Mouse (Mus musculus) lung, adult 18-20 months (tissue): ENCODE data around the gene 5730522E02Rik.

Experiments used
- DNase-seq, 2 experiments: peaks; one replicate each; pipeline ENCODE4 v3.0.0; 2022; ENCODE audit warnings: mixed read lengths in 2 of 2

5730522E02Rik gene

DNA sequence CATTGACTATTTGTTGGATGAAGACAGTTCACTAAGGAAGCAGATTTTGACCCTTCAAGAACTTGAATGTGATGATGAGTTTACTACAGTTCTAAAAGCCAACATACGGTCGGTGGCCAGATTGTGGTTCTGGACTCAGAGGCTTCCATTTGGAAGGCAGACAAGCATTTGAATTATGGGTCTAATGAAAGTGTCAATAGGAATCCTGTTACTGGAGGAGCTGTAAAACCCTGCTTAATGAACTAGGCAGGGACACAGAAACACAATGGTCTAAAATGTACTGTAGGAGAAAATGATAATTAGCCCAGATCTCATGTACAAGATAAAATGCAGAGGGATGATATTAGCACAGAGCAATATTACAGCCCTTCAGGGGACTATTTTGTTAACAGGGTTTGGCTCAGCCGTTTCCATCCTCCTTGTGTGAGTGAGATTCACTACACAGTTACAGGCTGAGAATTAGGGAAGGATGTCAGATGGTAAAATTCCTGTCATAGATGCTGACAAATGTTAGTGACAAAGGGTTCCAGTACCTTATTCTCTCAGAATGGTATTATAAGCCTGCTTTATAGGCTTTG is 439.5 kb downstream of the 5730522E02Rik start:
- DNase-seq, result no peak

DNA sequence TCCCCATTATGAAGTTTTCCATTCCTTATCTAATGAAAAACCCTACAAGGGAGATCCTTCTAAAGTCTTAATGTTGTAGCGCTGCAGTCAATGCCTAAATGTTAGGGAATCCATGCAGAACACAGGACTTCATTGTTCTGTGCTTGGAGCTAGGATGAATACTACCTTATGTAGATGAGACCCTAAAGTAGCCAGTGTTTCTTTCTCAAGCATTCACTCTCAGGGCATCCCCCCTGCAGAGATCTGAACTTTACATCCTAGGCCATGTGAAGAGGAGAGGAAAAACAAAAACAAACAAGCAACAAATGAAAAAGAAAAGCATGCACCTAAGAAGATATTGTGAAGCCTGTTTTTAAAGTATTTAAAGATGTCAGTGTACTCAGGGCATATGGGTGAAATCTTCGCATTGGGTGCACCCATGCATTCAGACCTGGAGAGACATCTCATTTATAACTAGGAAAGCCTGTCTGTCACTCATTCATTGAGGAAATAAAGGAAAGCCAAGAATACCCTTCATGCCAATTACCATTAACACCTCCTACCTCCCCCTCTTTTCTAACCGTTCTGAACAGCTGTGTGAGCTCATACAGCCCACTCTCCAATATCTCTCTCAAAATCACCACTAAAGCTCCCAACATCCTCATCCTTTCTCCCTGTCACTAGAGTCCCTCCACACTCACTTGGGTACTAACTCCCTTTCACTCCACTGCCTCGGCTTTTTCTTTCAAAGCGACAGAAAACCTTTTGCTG is 442.8 kb downstream of the 5730522E02Rik start:
- DNase-seq, result no peak

DNA sequence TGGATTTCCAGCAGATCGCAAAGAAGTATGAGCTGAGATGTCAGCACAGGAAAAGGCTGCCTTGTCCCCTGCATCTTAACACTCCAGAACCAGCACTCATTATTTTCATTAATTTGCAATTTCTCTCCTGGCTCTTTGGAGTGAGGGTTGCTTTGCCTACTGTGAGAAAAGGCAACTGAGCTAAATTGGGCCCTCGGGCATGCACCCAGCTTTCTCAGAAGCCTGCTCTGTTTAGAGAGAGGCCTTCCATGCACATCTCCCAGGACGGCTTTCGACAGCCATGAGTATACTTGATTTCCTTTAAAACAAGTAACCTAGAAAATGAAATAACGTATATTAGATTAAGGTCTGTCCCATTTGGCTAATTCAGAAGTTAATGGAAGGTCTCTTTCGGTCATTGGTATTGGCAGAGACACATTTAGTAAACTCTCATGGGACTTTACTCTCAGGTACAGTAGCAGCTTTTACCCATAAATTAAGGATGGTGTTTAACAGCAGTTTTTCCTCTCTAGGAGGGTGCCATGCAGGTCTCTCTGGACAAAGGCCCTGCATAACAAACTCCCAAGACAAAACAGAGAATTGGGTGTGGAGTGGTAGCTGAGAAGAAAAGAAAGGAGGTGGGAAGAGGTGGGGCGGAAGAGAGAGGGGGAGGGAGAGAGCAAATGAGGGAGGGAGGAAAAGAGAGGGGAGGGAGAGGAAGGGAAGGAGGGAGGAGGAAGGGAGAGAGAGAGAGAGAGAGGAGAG is 457.2 kb downstream of the 5730522E02Rik start:
- DNase-seq, result no peak

DNA sequence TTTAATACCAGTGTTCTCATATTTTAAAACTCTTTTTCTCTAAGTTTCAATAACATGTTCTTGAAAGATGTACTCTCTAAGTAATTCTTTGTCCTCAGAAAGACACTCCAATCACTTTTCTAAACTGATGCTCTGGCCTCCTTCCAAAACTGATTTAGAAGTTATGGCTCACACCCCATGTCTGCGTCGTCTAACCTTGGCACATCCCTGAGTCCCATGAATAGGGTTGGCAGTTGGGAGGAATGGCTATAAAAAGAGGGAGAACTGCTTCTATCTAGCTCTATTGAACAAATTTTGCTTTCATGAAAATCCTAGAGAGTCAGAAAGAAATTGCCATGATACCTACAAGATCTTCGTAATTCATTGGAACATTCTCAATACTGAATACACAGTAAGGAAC is 458.1 kb downstream of the 5730522E02Rik start:
- no peak for DNase-seq

DNA sequence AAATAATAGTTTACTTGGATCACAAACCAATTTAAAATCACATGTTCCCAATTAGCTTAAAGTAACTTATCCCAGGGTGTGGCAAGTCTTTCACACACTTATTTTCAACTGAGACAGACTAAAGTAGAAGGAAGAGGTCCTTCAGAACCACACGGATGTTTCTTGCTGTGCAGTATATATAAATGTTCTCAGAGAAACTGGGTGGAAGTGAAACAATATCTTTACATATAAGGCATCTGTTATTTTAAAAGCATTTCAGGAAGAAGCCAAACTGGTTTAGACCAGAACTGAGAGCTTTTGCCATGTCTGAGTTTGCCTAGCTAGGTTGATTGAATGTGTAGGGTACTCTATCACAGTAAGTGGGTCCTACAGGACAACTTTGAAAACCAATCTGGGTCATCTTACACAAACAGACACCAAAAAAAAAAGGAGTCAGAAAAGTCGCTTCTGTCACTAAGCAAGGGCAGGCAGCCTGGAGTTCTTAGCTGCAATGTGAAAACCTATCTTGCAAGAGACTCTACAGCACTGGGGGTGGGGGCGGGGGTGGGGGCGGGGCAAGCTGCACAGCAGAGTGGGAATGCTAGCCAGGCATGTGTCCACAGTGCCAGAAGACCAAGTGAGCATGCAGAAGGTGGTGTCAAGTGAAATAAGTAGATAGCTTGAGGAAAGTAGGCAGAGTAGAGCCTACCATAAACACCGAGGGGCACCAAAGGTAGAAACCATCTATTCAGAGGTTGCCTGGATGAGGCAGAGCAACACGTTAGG is 463.3 kb downstream of the 5730522E02Rik start:
- DNase-seq, result no peak

DNA sequence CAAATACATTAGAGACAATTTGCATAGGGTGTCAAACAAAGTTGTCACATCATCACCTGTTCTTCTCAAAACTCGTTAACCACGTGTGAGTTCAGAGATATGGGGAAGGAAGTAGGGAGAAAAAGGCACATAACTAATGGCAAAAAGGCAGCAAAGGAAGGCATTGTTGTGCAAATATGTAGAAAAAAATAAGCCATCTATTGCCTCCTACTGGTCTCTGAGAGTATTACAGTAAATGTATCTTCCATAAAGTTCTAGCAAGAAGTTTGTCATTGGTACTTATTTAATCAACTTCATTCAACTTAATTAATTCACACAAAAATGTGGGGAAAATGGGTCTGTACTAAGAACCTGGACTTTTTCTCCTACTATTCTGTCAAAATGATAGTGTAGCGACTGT is 466.9 kb downstream of the 5730522E02Rik start:
- no peak for DNase-seq

DNA sequence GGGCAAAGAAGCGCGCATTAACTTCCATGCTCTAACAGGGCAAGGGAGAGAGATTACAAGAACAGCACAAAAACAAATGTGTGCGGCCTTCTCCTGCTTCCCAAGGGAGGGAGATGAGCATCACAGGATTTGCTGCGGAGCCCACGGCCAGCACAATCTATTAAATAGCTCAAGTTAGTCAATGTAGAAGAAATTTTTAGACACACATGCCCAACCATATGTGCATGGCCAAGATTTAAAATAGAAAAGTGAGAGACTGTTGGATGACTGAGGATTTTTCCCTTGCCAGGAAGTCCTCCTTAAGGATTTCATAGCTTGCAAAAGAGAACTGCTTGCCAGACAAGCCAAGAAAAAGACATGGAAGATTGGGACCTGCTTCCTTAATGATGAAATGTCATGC is 473.3 kb downstream of the 5730522E02Rik start:
- DNase-seq, result no peak

DNA sequence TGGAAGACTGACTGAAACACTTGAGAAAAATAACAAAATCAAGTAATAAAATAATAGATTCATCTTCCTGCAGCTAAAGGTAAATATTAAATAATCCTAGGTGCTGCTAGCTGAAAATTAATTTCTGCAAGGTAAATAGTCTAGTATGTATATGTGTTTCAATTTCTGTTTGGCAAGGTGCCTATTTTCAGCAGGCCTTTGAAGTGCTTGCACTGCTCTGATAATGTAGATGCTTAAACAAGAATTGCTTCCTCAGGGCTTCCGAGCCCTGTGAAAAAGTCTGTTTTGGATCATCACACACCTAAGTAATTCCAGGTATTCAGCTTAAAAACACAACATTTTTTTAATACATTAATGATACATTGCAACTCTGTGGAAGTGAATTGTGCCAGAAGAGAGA is 481.1 kb downstream of the 5730522E02Rik start:
- DNase-seq, result no peak

DNA sequence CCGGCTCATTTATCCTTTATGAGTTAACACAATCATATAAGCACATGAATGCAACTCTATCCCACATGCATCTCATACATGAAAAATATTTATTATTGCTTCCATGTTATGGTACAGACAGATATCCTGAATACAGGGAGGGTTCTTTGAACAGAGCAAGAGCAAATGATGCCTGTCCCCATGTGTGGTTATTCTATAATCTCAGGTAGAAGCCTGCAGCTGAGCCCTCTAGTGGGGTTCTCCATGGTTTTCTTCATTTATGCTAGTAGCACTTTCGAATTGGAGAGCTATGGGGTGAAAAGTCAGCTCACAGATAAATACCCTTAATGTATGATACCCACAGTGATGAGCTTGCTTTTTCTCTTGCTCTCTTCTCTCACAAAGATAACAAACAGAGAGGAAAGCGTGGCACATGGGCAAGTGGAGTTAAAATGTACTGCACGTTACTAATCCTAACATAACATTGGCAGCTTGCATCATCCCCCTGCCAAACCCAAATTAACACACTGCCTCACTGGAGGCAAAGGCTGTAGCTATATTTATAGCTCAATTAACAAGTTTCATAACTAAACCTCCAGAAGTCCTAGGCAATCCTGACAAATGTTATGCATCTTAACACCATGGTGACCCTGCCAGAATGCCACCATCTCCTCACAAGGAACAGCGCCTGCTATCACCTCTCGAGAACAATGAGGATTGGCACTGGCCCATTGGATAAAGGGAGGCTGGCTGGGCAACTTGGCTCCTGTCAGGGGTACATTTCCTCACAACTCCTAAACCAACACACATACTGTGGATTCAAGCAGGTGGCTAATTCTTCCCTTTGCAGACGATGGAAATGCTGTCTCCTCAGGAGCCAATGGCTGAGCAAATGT is 494.9 kb downstream of the 5730522E02Rik start:
- DNase-seq, result no peak

DNA sequence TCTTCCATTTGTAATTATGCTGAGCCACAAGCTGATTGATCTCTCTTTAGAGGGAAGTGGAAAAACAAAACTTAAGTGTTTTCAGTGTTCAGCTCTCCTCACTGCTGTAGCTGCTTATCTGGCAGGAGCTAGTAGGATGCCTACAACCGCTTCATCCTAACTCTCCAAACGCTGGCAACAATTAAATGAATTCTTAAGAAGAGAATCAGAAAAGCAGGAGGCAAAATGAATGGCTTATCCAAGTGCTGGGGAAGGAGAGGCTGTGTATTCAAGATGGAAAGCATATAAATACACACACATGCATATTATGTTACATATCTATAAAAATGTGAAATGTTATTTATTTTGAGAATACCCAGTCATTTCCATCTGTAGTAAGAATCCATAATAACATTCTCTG is 500.0 kb downstream of the 5730522E02Rik start:
- no peak for DNase-seq

DNA sequence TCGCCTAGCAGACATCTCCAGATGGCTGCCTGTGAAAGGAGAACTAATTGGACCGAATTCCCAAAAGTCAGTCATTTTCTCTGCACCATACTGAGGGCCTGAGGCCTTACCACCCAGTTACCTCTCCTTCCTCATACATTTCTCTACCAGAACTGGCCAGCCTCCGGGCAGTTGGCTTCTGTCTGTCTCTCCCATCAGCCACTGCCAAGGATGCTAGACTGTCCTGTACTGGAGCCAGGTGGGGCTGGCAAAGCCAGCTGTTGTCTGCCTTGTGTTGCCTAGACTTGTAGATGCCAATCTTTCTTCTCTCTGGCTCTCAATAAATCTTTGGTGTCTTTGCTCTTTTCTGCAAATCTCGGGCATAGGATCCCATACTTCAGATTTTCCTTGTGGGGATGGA is 500.7 kb downstream of the 5730522E02Rik start:
- DNase-seq, result no peak

DNA sequence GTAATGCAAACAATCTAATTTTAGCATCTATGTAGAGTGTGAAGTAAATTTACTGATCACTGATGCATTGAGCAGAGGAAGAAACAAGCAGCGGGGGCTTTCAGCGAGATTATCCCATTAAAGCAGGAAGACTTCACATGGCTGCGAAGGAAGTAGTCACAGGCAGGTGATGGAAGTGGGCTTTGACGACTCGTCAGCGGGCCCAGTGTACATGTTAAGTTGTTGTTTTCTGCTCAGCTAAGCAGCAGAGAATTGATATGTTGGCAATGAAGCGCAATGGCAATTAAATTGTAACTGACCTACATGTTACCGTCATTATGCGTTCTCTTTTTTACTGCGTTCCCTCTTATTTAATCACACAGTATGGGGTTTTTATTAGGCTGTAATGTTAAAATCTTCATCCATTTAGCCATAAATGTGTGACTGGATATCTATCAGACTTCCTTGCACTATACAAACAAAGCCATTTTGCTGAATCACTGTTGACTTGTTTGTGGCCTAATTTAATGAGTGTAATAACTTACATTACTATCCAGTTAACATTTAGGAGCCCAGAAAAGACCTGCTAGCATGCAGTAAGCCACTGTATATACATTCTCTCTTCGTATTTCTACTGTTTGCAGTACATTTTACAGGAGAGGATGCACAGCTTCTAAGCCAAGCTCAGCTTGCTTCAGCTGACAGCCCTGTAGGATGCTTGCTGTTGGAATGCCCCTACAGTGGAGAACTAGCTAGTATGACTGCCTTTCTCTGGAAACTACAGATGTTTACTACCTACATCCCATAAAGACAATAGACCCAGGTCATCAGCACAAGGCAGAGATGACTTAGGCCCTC is 506.0 kb downstream of the 5730522E02Rik start:
- DNase-seq, result no peak

DNA sequence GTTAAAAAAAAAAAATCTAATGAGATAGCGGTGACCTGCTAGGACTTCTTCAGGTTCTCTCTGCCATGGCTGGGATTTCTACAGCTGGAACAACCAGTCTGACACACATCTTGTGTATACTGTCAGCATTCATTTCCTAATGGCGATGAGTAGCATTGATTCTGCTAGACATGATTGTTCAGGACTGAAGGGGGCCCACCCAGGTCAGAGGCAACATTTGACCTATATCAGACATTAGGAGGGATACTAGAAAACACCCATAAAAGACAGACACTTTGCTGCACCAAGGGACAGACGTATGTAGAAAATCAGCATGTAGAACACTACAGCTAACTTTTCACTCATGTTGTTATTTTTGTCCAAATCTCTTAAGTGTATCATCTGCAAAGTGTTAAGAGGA is 507.8 kb downstream of the 5730522E02Rik start:
- DNase-seq, result no peak

DNA sequence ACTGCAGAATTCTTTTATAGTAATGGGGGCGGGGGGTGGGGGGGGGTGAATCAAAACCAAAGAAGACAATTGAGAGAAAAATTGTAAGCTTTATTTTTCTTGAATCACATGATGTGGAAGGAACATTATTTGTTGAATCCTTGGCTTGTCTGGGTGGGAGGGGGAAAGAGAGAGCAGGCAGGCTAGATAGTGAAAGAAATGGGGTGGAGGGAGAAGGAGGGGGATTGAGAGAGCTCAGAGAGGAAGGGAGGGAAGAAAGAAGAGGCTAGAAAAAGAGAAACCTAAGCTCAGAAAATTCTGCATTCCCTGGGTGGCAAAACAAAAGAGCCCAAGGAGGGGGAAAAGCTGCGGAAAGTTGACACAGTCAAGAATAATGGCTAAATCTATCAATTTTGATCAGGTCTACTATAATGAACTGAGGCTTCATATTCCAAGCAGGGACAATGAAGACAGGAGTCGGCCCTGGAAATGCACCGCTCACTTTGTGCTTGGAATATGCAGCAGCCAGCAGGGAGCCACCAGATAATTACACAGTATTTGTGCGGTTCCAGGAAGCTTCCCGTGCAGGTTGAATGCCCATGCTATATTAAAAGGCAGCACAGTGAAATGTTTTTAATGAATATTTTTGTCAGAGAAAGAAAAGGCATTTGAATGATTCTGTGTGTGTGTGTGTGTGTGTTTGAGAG is 512.9 kb downstream of the 5730522E02Rik start:
- no peak for DNase-seq

DNA sequence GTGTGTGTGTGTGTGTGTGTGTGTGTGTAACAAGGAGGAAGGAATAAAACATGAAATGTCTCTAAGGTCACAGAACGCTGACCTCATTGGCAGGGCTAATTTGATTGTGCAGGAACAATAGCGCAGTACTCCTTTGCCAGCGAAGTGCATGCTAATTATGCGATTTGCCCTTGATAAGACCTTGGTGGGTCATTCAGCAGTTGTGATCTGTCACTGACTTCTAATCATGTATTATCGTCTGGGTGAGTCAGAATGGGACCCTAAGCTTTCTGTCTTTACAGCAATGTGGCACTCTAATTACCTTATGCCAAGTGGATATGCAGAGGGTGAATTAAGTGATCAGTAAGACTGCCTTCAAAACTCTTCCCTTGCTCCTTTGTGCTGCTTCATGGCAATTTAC is 514.4 kb downstream of the 5730522E02Rik start:
- no peak for DNase-seq

DNA sequence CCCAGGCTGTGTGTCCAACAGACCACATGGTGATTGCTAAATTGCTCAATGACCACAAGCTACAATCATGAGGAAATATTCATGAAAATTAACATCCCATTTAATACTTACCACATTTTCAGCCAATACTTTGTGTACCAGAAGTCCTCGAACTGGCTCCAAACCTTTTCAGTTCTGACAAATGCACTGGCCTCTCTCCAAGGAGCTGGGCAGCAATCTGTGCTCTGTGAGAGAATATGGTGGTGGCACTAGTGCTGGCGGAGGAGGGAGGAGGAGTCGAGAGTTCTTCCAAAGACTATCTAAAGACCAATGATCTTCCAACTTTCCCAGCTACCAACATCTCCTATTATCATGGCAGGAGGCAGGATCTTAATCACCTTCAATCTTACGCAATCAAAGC is 525.8 kb downstream of the 5730522E02Rik start:
- DNase-seq, result no peak

DNA sequence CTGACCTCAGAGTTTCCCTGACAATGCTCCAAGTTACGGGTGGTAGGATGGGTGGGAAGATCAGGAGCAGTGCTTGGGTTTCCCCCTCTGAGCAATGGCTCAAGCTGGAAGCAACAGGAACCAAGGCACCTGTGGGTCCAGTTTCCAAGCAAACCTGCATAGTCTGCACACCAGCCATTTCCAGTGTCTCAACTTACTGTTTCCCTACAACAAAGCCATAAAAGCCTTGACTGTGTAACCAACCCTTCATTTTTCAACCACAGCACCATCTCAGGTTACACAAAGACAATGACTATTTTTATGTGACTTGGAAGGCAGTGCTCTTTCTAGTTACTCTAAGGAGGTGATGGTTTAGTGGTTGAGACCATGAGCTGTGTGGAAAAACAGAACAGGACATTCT is 530.7 kb downstream of the 5730522E02Rik start:
- no peak for DNase-seq

DNA sequence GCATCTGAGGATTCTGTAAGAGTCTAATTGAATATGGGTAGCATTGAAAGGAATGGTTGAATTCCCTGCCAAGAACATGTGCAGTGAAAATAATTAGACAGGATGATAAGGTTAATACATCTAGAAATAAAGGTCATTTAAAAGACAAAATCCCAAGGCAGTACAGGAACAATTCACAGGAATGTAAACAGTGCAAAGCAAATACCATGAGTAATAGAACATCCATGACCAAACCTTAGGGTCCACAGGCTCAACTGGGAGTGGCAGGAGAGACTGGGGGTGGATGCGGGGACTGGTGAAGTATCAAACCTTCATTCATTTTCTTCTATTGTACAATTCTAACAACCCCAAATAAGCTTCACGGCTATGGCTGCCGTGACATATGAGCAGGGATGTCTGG is 536.4 kb downstream of the 5730522E02Rik start:
- DNase-seq, result no peak

DNA sequence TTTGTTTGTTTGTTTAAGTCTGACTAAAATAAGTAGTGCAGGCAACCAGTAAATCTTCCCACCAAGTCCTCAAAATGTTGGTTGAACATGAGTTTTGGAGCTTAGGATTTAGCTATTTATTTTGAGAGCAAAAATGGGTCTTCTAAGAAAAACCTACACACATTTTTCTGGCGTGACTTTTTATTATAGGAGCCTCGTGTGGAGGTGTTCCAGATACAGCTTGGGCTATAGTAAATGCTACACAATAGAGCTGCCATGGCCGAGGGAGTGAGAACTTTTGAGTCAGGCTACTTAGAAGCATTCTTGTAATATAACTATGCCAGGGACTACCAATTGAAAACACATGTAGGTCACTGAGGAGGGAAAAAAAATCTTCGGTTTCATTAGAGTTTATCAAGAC is 540.5 kb downstream of the 5730522E02Rik start:
- DNase-seq, result no peak

DNA sequence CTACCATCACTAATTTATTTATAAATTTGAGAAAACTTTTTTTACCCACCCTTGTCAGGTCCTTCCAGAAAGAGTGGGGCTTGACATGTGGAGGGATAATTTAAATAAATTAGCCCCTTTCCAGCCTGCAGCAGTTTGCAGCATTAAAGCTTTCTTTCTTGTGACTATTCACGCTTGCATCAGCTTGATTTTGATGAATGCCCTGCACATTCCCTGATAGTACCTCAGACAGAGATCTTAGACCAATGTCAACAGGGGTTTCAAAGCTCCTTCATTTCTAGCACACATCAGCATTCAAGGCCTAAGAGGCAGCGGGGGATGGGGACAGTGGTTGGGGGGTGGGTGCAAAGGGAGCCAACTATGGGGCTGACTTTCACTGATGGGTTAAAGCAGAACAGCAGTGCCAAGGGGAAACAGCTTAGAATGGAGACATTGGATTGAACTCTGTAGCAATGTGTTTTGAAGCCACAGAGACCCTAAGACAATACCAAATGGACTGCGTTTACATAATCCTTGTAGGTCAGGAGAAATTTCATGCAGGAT is 545.9 kb downstream of the 5730522E02Rik start:
- no peak for DNase-seq
